Mouse (Mus musculus) cerebellum, adult 8-10 months (tissue): ENCODE measurements at regions not wholly inside any gene's neighbourhood (a gene's known extent, or its start where the extent isn't known, plus 50 kb on each side); places are given as distances from the start of the nearest gene placed in this dataset.

ENCODE experiments used
- DNase-seq: peaks from one replicate; pipeline ENCODE4 v3.0.0; 2022

GRCm38 (mm10) chr17:88175951-88176623, 111.0 kb upstream of the Fbxo11 start:
- DNase-seq: no peak

DNA sequence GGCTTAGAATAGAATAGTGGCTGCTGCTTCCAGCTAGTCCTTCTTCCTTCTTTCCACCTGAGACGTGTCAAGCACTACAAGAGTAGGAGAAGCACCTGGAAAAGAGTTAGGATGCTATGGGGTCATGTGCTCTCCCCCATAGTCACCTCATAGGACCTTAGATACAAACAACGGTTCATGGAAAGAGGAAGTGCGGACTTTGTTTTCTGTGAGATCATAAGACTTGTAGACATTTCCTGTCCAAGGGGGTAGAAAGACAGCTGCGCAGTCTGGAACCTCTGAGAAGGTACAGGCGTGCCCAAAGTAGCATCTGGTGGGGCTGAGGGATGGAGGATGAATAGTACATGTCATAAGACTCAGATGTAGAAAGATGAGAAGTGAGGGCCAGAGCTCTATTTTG, 125.6 kb upstream of the Fbxo11 start:
- no peak for DNase-seq

DNA sequence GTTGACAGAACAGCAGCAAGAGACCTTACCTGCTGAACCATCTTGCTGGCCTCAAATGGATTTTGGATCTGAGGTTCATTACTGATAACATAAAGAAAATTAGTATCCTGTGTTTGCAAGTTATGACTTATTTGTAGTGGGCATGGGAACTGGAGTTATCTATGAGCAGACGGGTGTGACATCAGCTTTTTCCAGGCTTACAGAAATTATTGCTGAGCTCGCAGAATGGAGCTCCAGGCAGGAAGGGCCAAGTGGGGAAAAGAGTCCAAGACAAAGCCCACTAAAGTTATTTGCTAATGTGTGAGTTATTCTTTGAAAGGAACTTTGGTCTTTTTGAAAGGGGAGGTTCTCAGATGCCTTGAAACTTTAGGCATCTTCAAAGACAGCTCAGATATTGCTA, 126.4 kb upstream of the Fbxo11 start:
- no peak for DNase-seq

- no peak for DNase-seq
These were observed 127.1 kb upstream of the Fbxo11 start for GRCm38 (mm10) chr17:88191930-88192807.

DNA sequence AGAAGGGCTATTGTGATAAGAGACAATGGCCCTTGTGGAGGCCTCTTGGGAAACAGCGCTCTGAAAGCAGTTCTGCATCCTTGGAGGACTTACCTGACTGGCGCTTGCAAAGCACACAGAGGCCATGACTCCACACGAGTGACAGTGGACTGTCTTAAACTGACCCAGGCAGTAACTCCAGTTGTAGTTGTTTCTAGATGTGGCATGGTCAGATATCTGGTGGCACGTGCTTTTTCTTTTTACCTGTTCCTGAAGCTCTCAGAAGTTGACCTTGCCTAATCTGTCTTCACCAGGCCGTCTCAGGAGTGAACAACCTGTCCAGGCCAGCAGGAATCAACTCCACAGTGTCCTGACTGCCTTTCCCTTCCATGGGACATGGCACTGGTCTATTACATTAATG, 129.6 kb upstream of the Fbxo11 start:
- no peak for DNase-seq

GRCm38 (mm10) chr17:88195303-88195702, 130.2 kb upstream of the Fbxo11 start:
- DNase-seq: no peak

- DNase-seq: no peak
These were observed 130.8 kb upstream of the Fbxo11 start for GRCm38 (mm10) chr17:88195893-88196292.

DNA sequence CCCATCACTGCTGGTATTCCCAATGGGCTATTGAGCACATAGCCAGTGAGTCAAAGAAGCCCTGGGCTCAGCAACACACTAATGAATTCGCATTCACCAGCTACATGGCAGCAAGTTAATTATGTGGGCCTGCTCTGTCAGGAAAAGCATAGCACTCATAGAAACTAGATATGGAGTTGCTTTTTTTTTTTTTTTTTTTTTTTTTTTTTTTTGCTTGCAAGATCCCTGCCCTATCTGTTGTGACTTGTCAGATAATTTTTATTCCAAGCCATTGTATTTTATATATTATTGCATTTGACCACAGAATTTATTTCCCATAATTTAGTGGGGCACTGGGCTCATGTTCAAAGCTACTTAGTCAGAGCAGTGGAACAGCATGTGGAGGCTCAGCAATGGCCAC, 131.2 kb upstream of the Fbxo11 start:
- DNase-seq: no peak

DNA sequence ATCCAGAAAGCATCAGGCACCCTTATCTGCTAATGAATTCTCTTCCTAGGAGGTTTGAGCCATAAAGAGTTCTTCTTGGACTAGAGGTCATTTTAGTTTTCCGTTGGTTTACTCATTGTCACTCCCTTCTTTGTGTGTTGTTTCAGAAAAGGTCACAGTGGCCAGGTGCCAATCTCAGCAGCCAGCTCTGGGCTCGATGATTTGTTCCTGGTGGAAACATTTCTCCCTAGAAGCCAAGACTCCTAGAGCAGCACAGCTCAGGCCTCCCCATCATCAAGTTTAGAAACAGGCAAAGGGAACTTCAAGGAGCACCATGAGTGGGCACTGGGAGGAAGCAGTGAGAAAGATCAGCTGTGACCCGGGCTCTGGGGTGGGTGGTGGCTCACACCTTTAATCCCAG, 132.3 kb upstream of the Fbxo11 start:
- DNase-seq: no peak

- no peak for DNase-seq
These were observed 136.3 kb upstream of the Fbxo11 start for GRCm38 (mm10) chr17:88201249-88201970.

GRCm38 (mm10) chr17:88202214-88202613, 137.1 kb upstream of the Fbxo11 start:
- DNase-seq: no peak

DNA sequence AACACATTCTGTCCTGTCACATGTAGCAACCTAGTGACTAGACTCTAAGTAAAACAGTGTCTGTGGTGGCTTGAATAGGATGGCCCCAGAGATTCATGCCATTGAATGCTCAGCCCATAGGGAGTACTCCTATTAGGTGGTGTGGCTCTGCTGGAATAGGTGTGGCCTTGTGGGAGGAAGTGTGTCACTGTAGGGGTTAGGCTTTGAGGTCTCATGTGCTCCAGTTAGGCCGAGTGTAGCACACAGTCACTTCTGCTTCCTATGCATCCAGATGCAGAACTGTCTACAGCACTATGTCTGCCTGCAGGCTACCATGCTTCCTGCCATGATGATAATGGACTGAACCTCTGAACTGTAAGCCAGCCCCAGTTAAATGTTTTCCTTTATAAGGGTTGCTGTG, 144.5 kb upstream of the Fbxo11 start:
- no peak for DNase-seq

GRCm38 (mm10) chr17:88212121-88212520, 147.0 kb upstream of the Fbxo11 start:
- no peak for DNase-seq

GRCm38 (mm10) chr17:88214746-88215145, 149.7 kb upstream of the Fbxo11 start:
- no peak for DNase-seq

DNA sequence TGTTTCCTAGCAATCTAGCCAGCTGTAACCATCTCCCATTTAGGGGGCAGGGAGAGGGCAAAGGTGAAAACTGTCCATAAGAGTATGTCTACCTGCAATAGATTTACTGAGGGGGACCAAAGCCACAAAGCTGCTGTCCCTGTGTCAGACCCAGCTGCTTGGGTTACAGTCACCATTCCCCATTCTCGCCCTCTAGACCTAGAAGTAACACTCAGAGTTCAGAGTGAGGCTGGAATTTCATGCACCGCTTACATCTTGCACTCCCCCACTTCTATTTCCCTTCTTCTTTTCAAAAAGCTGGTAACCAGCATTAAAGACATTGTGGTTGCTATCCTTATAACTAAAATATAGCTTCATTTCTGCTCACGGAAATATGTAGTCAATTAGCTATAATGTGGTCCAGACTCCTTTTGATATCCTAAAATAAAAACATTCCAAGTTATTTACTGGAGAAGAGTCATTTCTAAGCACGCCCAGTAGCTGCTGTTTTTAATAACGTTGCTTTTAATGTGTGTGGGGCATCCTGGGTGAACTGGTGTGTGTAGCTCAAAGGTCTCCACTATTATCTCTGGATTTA, 157.4 kb upstream of the Fbxo11 start:
- no peak for DNase-seq

- DNase-seq: no peak
These were observed 175.4 kb upstream of the Fbxo11 start for GRCm38 (mm10) chr17:88240476-88240875.

DNA sequence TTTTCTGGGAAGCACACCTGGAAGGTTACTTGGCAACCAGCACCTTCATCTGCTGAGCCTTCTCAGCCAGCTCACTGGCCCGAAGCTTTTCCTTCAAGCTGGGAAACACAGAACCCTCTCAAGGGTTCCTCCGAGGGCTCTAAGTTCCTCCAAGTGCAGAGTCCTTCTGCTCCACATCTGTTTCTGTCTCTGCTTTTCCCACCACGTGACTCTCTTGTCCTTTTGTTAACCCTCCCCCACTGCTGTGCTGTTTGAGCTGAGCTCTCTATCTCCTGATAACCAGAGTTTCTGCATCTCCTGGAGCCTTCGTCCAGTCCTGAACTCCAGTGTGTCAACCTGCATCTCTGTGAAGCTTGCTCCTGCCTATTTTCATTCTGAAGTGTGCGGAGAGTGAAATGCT, 183.5 kb upstream of the Fbxo11 start:
- no peak for DNase-seq

DNA sequence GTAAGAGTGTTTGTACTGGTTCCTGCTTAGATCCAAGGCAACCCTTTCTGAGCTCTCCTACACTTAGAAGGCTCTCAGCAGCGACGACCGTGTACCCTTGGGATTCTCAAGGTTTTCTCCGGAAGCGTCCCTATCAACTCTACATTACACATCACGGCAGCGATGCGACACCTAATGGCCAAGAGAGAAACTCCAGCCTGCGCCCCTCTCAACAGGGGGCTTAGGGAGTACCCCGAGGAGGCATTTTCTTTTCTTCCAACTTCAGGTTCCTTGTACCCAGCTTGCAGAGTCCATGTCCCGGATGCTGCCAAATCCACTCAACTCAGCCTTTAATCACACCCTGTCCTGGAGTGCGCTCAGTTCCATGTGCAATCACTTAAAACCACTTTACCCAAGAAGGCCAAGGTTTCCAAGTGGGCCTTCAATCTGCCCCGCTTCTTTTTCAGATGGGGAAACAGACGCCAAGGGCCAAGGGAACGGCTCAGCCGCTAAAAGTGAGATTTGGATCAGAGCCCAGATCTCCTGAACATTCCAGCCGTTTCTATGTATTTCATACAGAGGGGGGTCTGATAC, 186.9 kb upstream of the Fbxo11 start:
- DNase-seq: peak; percentile 58

- peak; percentile 81 for DNase-seq
These were observed 184.5 kb upstream of the Foxn2 start for GRCm38 (mm10) chr17:88255744-88256598.

GRCm38 (mm10) chr17:88256599-88257544, 183.6 kb upstream of the Foxn2 start:
- peak; percentile 80 for DNase-seq

DNA sequence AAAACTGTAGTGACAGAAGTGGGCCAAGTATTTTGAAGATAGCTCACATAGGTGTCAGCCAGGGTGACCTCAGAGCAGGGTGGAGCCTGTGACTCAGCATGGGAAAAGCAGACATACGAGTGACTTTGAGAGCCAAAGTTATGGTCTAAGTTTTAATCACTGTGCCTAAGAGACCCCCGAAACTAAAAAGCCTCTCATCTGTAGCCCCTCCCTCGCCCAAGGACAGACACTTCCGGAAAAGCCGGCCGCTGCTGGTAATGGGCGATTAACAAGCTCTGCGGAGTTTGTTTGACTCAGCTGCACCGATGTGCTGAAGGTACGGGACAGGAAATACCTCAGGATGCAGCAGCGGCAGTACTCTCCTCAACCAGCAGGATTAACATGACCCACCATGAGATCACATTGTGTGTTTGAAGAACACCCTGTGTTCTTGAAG, 182.1 kb upstream of the Foxn2 start:
- DNase-seq: no peak
